1 mouse cellular context compared by ENCODE assay signal in the genomic region with DNA sequence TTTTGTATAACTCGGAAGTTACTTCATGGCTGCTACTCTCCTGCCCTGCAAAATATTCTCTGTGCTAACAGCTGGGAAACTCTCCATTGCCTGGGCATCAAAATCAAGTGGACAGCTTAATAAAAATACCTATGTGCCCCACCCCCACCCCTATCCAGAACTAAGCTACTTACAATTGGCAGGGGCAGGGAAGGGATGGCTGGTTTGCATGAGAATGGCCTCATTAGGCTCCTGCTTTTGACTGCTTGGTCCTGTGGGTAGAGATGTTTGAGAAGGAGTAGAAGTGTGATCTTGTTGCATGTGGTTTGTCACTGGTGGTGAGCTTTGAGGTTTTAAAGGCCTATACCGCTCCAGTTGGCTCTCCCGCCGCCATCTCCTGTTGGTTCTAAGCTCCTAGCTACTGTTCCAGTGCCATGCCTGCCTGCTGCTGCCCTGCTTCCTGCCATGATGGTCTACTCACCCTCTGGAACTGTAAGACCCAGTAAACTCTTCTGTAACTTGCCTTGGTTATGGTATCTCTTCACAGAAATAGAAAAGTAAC.
TF ChIP-seq lines count a peak whose summit lies in the region.

No protein-coding gene starts in this region.

TF ChIP-seq in MEL, 35 proteins besides CTCF, POLR2A, EP300 and RAD21:
- no peak for TF ChIP-seq JUND (IDR thresholded peaks at IDR 0.05; ENCODE audit: low read depth, low read length)
- TF ChIP-seq ZC3H11A (IDR thresholded peaks at IDR 0.05; ENCODE audit: low read depth, low read length) = no peak
- TF ChIP-seq GABPA (IDR thresholded peaks at IDR 0.05; ENCODE audit: low read depth, low read length) = no peak
- no peak for TF ChIP-seq MYB (IDR thresholded peaks at IDR 0.05; ENCODE audit: low read depth, low read length)
- no peak for TF ChIP-seq MXI1 (IDR thresholded peaks at IDR 0.05; ENCODE audit: low read depth, low read length)
TF ChIP-seq in MEL: peak in this region for 0.
